Mouse (Mus musculus) neural tube, embryonic 10.5 days (tissue): Measurements from ENCODE around the gene Nos2.

ENCODE experiments used
- DNase-seq: peaks from one replicate; pipeline ENCODE4 v3.0.0-alpha.2; 2017; ENCODE audit warnings: low spot score; ENCODE audit errors: extremely low spot score

Nos2 gene

GRCm38 (mm10) chr11:78920411-78920939 is at the start of gene Nos2:
Gene Nos2, plus strand, starts transcription at chr11:78920787.
- no peak for DNase-seq

- DNase-seq, result no peak
These were observed 49.7 kb upstream of the Nos2 start for GRCm38 (mm10) chr11:78870891-78871290.

GRCm38 (mm10) chr11:78872782-78873181 is 47.8 kb upstream of the Nos2 start:
- no peak for DNase-seq

GRCm38 (mm10) chr11:78879727-78880126 is 40.9 kb upstream of the Nos2 start:
- no peak for DNase-seq

GRCm38 (mm10) chr11:78886693-78887092 is 33.9 kb upstream of the Nos2 start:
- no peak for DNase-seq

GRCm38 (mm10) chr11:78887102-78887971 is 33.2 kb upstream of the Nos2 start:
- DNase-seq, result peak; percentile 40

- DNase-seq, result no peak
These were observed 31.4 kb upstream of the Nos2 start for GRCm38 (mm10) chr11:78889156-78889555.

- peak; percentile 48 for DNase-seq
These were observed 24.0 kb upstream of the Nos2 start for GRCm38 (mm10) chr11:78896357-78897123.

- no peak for DNase-seq
These were observed 5.1 kb upstream of the Nos2 start for GRCm38 (mm10) chr11:78915473-78915872.

GRCm38 (mm10) chr11:78916410-78916809 is 4.2 kb upstream of the Nos2 start:
- DNase-seq, result no peak

- no peak for DNase-seq
These were observed 842 bp upstream of the Nos2 start for GRCm38 (mm10) chr11:78919745-78920144.

GRCm38 (mm10) chr11:78922678-78923407 is 2.3 kb downstream of the Nos2 start:
- DNase-seq, result peak; percentile 59

- peak; percentile 36 for DNase-seq
These were observed 3.5 kb downstream of the Nos2 start for GRCm38 (mm10) chr11:78924111-78924510.

GRCm38 (mm10) chr11:78924916-78925315 is 4.3 kb downstream of the Nos2 start:
- DNase-seq, result peak; percentile 59

GRCm38 (mm10) chr11:78929345-78929744 is 8.8 kb downstream of the Nos2 start:
- DNase-seq, result no peak

- no peak for DNase-seq
These were observed 13.7 kb downstream of the Nos2 start for GRCm38 (mm10) chr11:78934307-78934706.

- DNase-seq, result no peak
These were observed 14.1 kb downstream of the Nos2 start for GRCm38 (mm10) chr11:78934727-78935126.

GRCm38 (mm10) chr11:78935178-78935577 is 14.6 kb downstream of the Nos2 start:
- no peak for DNase-seq

- DNase-seq, result no peak
These were observed 22.5 kb downstream of the Nos2 start for GRCm38 (mm10) chr11:78943083-78943482.

GRCm38 (mm10) chr11:78950365-78950764 is 29.8 kb downstream of the Nos2 start:
- DNase-seq, result no peak

- peak; percentile 57 for DNase-seq
These were observed 31.9 kb downstream of the Nos2 start for GRCm38 (mm10) chr11:78952467-78952866.
